Mouse (Mus musculus) neural tube, embryonic 10.5 days (tissue): ENCODE results near the gene Fam163b.

Experiments
- DNase-seq: peaks from one replicate; pipeline ENCODE4 v3.0.0-alpha.2; 2017; ENCODE audit warnings: low spot score; ENCODE audit errors: extremely low spot score

Gene Fam163b

DNA sequence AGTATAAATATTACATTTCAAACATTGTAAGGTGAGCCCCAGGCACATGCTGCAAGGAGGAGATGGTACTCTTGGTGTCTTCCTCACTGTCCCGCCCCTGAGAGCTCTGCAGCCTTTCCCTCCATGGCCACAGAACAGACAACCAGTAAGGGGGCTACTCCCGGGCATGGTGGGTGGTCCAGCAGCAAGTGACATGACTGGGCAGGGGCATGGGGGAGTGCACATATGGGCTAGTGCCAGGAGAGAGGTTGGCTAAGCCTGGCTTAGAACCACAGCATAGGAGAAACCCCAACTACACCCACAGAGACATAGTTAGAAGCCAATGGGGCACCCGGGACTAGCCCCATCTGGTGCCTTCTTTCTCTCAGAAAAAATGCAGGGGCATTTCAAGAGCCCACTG, 6.0 kb downstream of the Fam163b start:
- DNase-seq = no peak

DNA sequence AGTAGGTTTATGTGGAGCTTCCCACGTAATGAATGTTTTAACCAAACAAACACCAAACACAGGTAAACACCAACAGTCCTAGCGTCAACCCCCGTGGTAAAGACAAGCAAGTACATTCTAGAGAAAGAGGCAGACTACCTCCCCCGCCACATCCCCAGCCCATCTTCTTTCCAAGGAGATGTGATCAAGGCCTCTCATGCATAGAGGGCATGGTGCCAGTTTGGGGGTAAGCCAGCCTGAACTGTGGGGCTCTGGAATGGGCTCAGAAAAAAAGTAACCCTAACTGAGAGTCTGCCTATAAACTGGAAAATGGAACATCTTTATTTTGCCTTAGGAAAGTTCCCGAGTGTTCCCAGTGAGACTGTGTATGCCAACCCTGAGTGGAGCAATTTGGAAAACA, 6.4 kb downstream of the Fam163b start:
- no peak for DNase-seq

DNA sequence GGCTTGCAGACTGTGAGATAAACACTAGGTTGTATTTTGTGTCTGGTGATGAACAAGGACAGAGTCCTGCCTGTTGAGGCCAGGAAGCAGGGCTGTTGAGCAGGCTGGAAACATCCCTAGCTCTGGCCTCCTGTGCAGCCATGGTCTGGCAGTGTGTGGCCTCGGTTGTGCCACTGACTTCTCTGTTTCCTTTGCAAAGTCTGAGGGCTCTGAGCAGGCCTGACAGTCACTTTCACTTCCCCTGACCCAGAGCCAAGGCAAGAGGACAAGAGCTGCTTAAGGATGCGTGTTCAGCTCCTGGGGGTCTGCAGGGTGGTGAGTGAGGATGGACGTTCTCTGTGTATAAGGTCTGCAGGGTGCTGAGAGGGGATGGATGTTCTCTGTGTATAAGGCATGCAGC, 13.3 kb downstream of the Fam163b start:
- no peak for DNase-seq

- no peak for DNase-seq
Observed at GRCm38 (mm10) chr2:27126496-27126895, 15.8 kb downstream of the Fam163b start.

- peak; percentile 53 for DNase-seq
Observed at GRCm38 (mm10) chr2:27125979-27126378, 16.3 kb downstream of the Fam163b start.

GRCm38 (mm10) chr2:27123121-27123520, 19.2 kb downstream of the Fam163b start:
- DNase-seq = no peak

DNA sequence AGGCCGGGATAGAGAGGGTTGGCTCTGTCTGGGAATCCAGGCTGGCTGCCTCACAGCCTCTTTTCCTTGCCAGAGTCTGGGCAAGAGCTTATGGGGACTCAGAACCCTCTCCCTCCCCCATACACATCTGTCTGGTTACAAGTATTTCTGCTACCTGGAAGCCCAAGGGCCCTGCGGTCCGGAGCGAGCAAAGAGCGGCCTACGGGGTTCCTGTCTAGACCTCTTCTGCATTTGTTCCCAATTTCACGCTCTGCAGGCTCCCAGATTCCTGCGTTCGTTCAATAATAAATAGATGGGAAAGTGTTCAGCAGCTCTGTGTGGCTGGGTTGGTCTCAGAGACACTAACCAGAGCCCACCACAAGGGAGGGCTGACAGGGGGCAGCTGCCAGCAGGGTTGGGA, 19.7 kb downstream of the Fam163b start:
- DNase-seq = no peak

DNA sequence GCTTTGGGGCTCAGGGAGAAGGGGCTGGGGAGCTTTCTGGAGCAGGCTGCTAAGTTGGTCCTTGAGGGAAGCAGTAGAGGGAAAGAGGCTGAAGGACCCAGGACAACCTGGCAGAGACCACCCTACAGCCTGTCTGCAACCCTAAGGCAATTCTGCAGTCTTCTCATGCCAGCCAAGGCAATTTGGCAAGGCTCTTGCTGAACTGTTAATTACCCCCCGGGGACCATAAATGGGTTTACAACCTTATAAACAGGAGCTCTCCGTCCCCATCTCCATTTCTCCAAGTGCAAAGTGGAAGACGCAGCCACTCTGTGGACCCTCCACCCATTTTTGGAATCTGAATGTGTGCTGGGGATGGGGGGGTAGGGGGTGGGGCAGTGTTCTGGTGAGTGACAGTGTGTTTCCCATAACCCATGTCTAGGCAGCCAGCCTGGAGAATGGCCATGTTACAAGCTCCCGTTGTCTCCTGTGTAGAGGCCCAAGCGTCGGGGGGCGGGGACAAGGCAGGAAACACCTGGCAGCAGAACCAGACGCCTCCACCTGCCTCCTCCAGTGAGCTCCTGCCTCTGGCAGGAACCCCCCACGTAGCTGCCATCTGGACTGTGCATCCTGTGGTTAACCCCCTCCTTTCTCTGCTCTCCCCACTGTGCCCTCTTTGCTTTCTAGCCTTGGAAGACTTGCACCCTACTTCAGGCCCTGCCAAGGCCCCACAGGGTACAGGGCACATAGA, 20.5 kb downstream of the Fam163b start:
- DNase-seq = peak; percentile 41

- DNase-seq = no peak
Observed at GRCm38 (mm10) chr2:27120241-27120641, 22.1 kb downstream of the Fam163b start.

DNA sequence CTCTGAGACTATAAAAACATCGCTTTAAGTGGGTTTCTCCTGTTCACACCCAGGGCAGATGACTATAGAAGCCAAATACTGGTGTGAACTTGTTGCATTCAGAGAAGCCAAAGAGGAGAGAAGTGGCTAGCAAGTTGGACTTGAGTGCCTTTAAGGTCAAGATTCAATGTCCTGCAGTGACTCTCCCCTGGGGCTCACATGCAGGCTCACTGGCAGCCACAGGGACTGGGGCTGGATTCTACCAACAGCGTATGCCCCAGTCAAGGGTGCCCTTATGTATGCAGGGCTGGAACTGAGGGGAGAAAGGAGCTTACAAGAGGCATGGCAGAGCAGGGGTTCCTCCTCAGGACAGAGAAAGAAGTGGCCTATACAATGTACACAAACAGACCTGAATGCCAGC, 22.5 kb downstream of the Fam163b start:
- DNase-seq = no peak

- no peak for DNase-seq
Observed at GRCm38 (mm10) chr2:27118452-27118851, 23.8 kb downstream of the Fam163b start.

DNA sequence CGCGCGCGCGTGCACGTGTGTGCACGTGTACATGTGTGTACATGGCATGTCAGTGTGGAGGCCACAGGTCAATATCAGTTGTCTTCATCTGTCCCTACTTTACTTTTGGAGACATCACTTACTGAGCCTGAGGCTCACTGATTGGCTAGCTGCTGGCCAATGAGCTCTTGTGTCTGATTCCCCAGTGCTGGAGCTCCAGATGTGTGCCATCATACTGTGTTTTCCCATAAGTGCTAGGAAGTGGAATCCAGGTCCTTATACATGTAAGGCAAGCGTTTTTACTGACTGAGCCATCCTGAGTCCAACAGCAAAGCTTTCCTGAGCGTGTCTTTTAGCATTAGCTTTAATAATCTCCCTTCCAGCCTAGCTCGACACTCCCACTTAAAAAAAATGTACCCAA, 28.1 kb downstream of the Fam163b start:
- DNase-seq = no peak

GRCm38 (mm10) chr2:27112585-27112984, 29.7 kb downstream of the Fam163b start:
- no peak for DNase-seq

- DNase-seq = no peak
Observed at GRCm38 (mm10) chr2:27109052-27109451, 33.2 kb downstream of the Fam163b start.

DNA sequence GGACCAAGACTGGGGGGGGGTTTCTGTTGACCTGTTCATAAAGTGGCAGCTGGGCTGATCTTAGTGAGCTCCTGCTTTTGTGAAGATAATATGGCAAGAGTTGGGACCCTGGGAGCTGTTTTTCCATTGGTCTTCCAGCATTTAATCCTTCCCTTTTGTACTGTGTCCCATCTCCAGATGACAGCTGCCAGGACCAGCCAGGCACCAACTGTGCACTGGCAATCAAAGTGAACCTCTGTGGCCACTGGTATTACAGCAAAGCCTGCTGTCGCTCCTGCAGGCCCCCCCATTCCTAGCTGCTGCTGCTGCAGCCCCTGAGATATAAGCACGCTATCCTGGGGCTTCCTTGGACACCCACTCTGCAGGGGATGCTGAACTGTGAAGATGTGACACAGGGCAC, 34.1 kb downstream of the Fam163b start:
- DNase-seq = no peak

- no peak for DNase-seq
Observed at GRCm38 (mm10) chr2:27106816-27107215, 35.5 kb downstream of the Fam163b start.

GRCm38 (mm10) chr2:27103554-27103953, 38.7 kb downstream of the Fam163b start:
- no peak for DNase-seq

DNA sequence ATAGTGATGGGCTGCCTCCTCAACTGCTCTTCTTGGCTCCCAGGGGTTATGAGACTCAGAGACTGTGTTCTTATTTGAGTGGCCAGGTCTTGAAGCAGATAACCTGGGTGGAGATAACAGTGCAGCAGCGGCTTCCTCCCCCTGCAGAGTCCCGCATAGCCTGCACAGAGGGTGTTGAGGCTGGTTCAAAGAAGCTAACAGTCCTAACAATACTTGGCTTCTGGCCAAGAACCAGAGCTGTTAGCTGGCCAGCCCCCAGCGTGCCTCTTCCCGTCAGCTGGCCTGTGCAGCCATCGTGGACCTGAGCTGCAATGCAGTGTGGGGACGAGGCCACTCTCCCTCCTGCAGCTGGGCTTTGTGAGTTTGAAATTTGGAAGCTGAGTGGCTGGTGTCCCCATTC, 44.5 kb downstream of the Fam163b start:
- DNase-seq = no peak

GRCm38 (mm10) chr2:27097241-27097656, 45.0 kb downstream of the Fam163b start:
- DNase-seq = no peak

- no peak for DNase-seq
Observed at GRCm38 (mm10) chr2:27096341-27096981, 45.8 kb downstream of the Fam163b start.

DNA sequence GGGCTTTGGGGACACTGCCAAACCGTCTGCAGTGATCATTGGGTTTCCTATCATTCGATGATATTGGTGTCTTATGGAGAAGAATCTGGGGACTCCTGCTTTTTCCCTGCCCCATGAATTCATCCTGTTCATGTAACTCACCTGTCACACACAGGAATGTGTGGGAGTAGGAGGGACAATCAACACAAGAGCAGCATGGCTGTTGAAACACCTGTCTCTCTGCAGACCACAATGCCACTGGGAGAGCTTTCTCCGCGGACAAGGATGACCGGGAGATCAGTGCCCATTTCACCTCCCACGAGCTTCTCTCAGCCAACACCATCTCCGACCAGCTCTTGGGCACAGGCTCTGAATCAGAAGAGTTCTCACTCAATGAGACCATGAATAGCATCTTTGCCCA, 47.1 kb downstream of the Fam163b start:
- DNase-seq = no peak

GRCm38 (mm10) chr2:27089238-27089637, 53.1 kb downstream of the Fam163b start:
- no peak for DNase-seq

DNA sequence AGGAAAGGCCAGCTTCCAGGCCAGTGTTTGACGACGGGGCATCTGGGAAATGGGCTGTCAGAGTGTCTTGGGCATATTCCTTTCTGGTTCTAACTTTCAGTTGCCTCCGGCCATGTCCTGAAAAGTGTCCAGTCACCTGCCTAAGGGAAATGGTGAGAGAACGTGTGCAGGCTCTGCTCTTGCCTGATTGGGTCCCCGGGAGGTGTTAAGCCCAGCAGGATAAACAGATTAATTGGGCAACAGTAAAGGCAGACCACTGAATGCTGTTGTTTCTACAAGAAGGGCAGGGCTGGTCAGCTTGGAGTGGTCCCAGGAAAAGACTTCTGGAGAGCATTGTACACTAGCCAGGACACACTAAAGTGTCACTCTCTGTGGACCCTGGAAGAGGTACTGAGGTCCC, 53.6 kb downstream of the Fam163b start:
- no peak for DNase-seq
